Mouse (Mus musculus) ES-E14 (cell line): ENCODE measurements at regions not wholly inside any gene's neighbourhood (a gene's known extent, or its start where the extent isn't known, plus 50 kb on each side); places are given as distances from the start of the nearest gene placed in this dataset.

Experiments
- CHD2 ChIP-seq: IDR thresholded peaks from 2 replicates; pipeline ENCODE4 v1.6.1; 2014; ENCODE audit warnings: mild to moderate bottlenecking, low read depth, low read length, inconsistent platforms
- HCFC1 ChIP-seq: IDR thresholded peaks from 2 replicates; pipeline ENCODE4 v1.6.1; 2012; ENCODE audit warnings: low read length, inconsistent platforms, borderline replicate concordance; ENCODE audit not compliant: insufficient read depth
- MAFK ChIP-seq: IDR thresholded peaks from 2 replicates; pipeline ENCODE4 v1.6.1; 2014; ENCODE audit warnings: mild to moderate bottlenecking, low read depth, low read length, inconsistent platforms; ENCODE audit not compliant: insufficient read depth
- ZC3H11A ChIP-seq: IDR thresholded peaks from 2 replicates; pipeline ENCODE4 v1.6.1; 2012; ENCODE audit warnings: low read depth, mild to moderate bottlenecking, inconsistent platforms, low read length, borderline replicate concordance
- ZNF384 ChIP-seq: IDR thresholded peaks from 2 replicates; pipeline ENCODE4 v1.6.1; 2012; ENCODE audit warnings: low read depth, low read length, inconsistent platforms

- no peak for TF ChIP-seq CHD2
- TF ChIP-seq MAFK, result no peak
- TF ChIP-seq HCFC1, result no peak
- no peak for TF ChIP-seq ZNF384
- TF ChIP-seq ZC3H11A, result no peak
These were observed 124.5 kb downstream of the Gm19410 start for GRCm38 (mm10) chr8:35890083-35890482.
